Mouse (Mus musculus) stomach, postnatal 0 days (tissue): ENCODE measurements around the gene Vps11. TPM values are rescaled to one million over a fixed set of nuclear protein-coding genes. Genes with fewer than 3 reads are reported as not detected.

Experiments
- ATAC-seq: fragments of 200-750 bp; cut with Nextera tagmentation; 2 replicates; pipeline ENCODE4 v1.8.0; 2017; ENCODE audit not compliant: low FRiP score, low TSS enrichment
- DNase-seq: peaks from one replicate; pipeline ENCODE4 v3.0.0-alpha.2; 2016; ENCODE audit warnings: low spot score
- H3K27ac ChIP-seq: fragments of 300-500 bp; sonication (generic); replicated peaks from 2 replicates; pipeline ENCODE4 v1.5.1; 2014; ENCODE audit warnings: mild to moderate bottlenecking, control low read depth
- H3K27me3 ChIP-seq: fragments of 300-500 bp; sonication (generic); 2 replicates; pipeline ENCODE4 v1.6.1; 2014; ENCODE audit warnings: low read length; ENCODE audit not compliant: control insufficient read depth, insufficient read depth
- H3K36me3 ChIP-seq: fragments of 300-500 bp; sonication (generic); 2 replicates; pipeline ENCODE4 v1.6.1; 2014; ENCODE audit warnings: low read length, mixed read lengths; ENCODE audit not compliant: control insufficient read depth, insufficient read depth
- H3K4me1 ChIP-seq: fragments of 300-500 bp; sonication (generic); replicated peaks from 2 replicates; pipeline ENCODE4 v1.6.1; 2014; ENCODE audit warnings: antibody characterized with exemption; ENCODE audit not compliant: control insufficient read depth, insufficient read depth
- H3K4me2 ChIP-seq: fragments of 300-500 bp; sonication (generic); replicated peaks from 2 replicates; pipeline ENCODE4 v1.6.1; 2014; ENCODE audit warnings: low read depth, mild to moderate bottlenecking, control low read depth, moderate library complexity
- H3K4me3 ChIP-seq: fragments of 300-500 bp; sonication (generic); 2 replicates; pipeline ENCODE4 v1.5.1; 2014; ENCODE audit warnings: low read depth, low read length, control low read depth
- H3K9ac ChIP-seq: fragments of 300-500 bp; sonication (generic); 2 replicates; pipeline ENCODE4 v1.6.1; 2014; ENCODE audit warnings: mild to moderate bottlenecking, low read length, control low read depth, mixed read lengths
- H3K9me3 ChIP-seq: fragments of 300-500 bp; sonication (generic); 2 replicates; pipeline ENCODE4 v1.6.1; 2016; ENCODE audit warnings: low read length; ENCODE audit not compliant: control insufficient read depth
- CTCF ChIP-seq: IDR thresholded peaks from 2 replicates; pipeline ENCODE4 v1.5.1; 2016; ENCODE audit warnings: antibody characterized with exemption, low read depth, mild to moderate bottlenecking, moderate library complexity
- EP300 ChIP-seq: optimal IDR thresholded peaks from 2 replicates; pipeline ENCODE3; 2016; ENCODE audit warnings: antibody characterized with exemption
- WGBS: fragments of 180-500 bp; shearing (Covaris S2); extraction: QIAGEN DNeasy Blood & Tissue Kit; methylation state at CpG from one replicate; pipeline ENCODE4 v1.1.7; 2014; 5-methylcytosine and 5-hydroxymethylcytosine counted together
- polyA plus RNA-seq: library from polyadenylated mRNA; unstranded; fragments of >200 nt; fragmentation: Nextera tagmentation; extraction: Ambion mirVana; gene quantifications from 2 replicates; pipeline ENCODE4 v1.2.1, GENCODE M21; 2015

Gene Vps11
- polyA plus RNA-seq, 1 experiment from 2014 or later = 15.8 TPM

DNA sequence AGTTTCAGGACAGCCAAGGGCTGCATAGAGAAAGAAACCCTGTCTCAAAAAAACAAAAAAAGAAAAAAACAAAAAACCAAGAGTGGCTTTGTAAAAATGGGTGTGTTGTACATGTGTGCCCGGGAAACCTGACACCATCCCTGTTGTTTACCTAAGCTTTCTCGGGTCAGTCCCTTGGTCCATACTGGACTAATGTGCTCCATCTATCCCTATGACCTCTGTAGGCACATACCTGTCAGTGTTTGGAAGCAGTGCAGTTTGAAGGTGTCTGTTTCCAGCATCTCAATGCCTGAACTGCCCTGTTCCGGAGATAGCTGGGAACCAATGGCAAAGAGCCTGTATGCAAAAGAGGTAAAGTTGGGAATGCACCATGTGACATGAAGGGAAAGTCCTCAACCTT lies 43.5 kb upstream of the Vps11 start:
- no peak; the same call in 1 of the 2 replicates for ATAC-seq
- TF ChIP-seq EP300 (no peak), CTCF (no peak)
- no peak overlapping the region for H3K4me2 ChIP-seq
- whole genome bisulfite sequencing = 56% methylated on average over 3 of the region's 3 CpGs
- no peak overlapping the region for H3K27ac ChIP-seq
- no peaks in the 10 kb centered on the region for H3K9me3 ChIP-seq
- H3K36me3 ChIP-seq = peaks cover 19% of the 10 kb centered on the region
- DNase-seq = no peak
- no peaks in the 10 kb centered on the region for H3K27me3 ChIP-seq
- H3K4me1 ChIP-seq = no peaks in the 10 kb centered on the region
- H3K4me3 ChIP-seq = no peak overlapping the region
- no peak overlapping the region for H3K9ac ChIP-seq

GRCm38 (mm10) chr9:44401081-44401480 lies 39.6 kb upstream of the Vps11 start:
- ATAC-seq (no peak), DNase-seq (no peak)
- Histone ChIP-seq H3K36me3 (peaks cover 19% of the 10 kb centered on the region), H3K4me2 (no peak overlapping the region), H3K27me3 (no peaks in the 10 kb centered on the region), H3K4me1 (no peaks in the 10 kb centered on the region), H3K9ac (no peak overlapping the region), H3K9me3 (no peaks in the 10 kb centered on the region), H3K27ac (no peak overlapping the region), H3K4me3 (no peak overlapping the region)
- no peak for TF ChIP-seq CTCF
- TF ChIP-seq EP300 = no peak
- WGBS = 64% methylated on average over 4 of the region's 4 CpGs

GRCm38 (mm10) chr9:44399795-44400114 lies 38.3 kb upstream of the Vps11 start:
- no peak for ATAC-seq
- Histone ChIP-seq H3K4me1 (no peaks in the 10 kb centered on the region), H3K36me3 (peaks cover 19% of the 10 kb centered on the region), H3K9me3 (no peaks in the 10 kb centered on the region), H3K9ac (no peak overlapping the region), H3K4me2 (no peak overlapping the region), H3K4me3 (no peak overlapping the region), H3K27me3 (no peaks in the 10 kb centered on the region), H3K27ac (no peak overlapping the region)
- WGBS = 92% methylated on average over 6 of the region's 6 CpGs
- no peak for DNase-seq
- TF ChIP-seq CTCF = no peak
- no peak for TF ChIP-seq EP300

DNA sequence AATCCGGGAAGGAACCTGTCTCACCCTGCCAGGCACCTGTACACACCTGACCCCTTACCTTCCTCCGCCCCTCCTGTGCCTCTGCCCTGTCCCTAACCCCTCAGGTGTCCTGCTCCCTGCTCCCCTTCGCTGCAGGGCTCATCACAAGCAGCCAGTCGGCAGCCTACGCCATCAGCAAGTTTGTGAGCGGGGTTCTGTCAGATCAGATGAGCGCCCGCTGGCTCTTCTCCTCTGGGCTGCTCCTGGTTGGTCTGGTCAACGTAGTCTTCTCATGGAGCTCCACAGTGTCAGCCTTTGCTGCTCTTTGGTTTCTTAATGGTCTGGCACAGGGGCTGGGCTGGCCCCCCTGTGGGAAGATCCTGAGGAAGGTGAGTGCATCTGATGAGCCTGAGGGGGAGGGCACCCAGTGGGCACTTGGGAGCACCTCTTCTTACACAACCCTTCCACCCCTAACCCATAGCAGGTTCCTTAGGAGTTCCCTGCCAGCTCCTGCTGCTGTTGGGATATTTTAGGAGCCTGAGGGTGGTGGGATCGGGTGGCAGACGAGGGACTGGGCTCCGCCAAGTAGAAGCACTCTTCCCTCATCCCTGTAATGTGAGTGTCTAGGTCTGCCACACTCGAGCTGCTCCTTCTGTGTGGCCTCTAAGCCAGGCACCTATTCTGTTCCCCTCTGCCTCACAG lies 37.8 kb upstream of the Vps11 start:
- ATAC-seq (no peak), DNase-seq (no peak)
- H3K4me2 ChIP-seq = no peak overlapping the region
- H3K9ac ChIP-seq = 0 out of 2 replicates have a peak overlapping the region, but pooled peaks have one; percentile 8
- H3K36me3 ChIP-seq = peaks cover 19% of the 10 kb centered on the region
- H3K9me3 ChIP-seq = no peaks in the 10 kb centered on the region
- WGBS = 78% methylated on average over 13 of the region's 13 CpGs
- TF ChIP-seq EP300 = no peak
- TF ChIP-seq CTCF = no peak
- no peak overlapping the region for H3K27ac ChIP-seq
- H3K4me3 ChIP-seq = no peak overlapping the region
- no peaks in the 10 kb centered on the region for H3K4me1 ChIP-seq
- H3K27me3 ChIP-seq = no peaks in the 10 kb centered on the region

- Histone ChIP-seq H3K9ac (peak overlapping the region; percentile 8; the same call in 1 of the 2 replicates), H3K27ac (no peak overlapping the region), H3K4me1 (no peaks in the 10 kb centered on the region), H3K36me3 (peaks cover 16% of the 10 kb centered on the region), H3K4me2 (no peak overlapping the region), H3K27me3 (no peaks in the 10 kb centered on the region), H3K4me3 (no peak overlapping the region), H3K9me3 (no peaks in the 10 kb centered on the region)
- TF ChIP-seq CTCF = no peak
- no peak for TF ChIP-seq EP300
- ATAC-seq (no peak), DNase-seq (no peak)
- 69% methylated on average over 9 of the region's 9 CpGs for WGBS
These were observed 37.1 kb upstream of the Vps11 start for GRCm38 (mm10) chr9:44398551-44398950.

- no peaks in the 10 kb centered on the region for H3K27me3 ChIP-seq
- no peak for TF ChIP-seq CTCF
- H3K9me3 ChIP-seq = no peaks in the 10 kb centered on the region
- no peaks in the 10 kb centered on the region for H3K4me1 ChIP-seq
- H3K27ac ChIP-seq = peak overlapping the region; percentile 41; the same call in 1 of the 2 replicates
- no peak overlapping the region; the same call in 1 of the 2 replicates for H3K9ac ChIP-seq
- 28% methylated on average over 4 of the region's 4 CpGs for WGBS
- DNase-seq (peak; percentile 37), ATAC-seq (no peak)
- peak overlapping the region; percentile 93 for H3K4me2 ChIP-seq
- H3K36me3 ChIP-seq = peaks cover 16% of the 10 kb centered on the region
- no peak overlapping the region for H3K4me3 ChIP-seq
These were observed 36.6 kb upstream of the Vps11 start for GRCm38 (mm10) chr9:44398087-44398486.
